Mouse (Mus musculus) embryonic facial prominence, embryonic 15.5 days (tissue): ENCODE results near the gene Supt4a. TPM values are rescaled to one million over a fixed set of nuclear protein-coding genes. Genes with fewer than 3 reads are reported as not detected.

ENCODE experiments used
- ATAC-seq: fragments of 200-750 bp; cut with Nextera tagmentation; 2 replicates; pipeline ENCODE4 v1.8.0; 2017; ENCODE audit warnings: low read depth, moderate TSS enrichment; ENCODE audit not compliant: insufficient number of reproducible peaks, low FRiP score, low TSS enrichment
- H3K27ac ChIP-seq: fragments of 300-500 bp; sonication (generic); replicated peaks from 2 replicates; pipeline ENCODE4 v1.5.1; 2015; ENCODE audit warnings: mild to moderate bottlenecking, inconsistent platforms
- H3K27me3 ChIP-seq: fragments of 300-500 bp; sonication (generic); 2 replicates; pipeline ENCODE4 v1.6.1; 2015; ENCODE audit warnings: inconsistent platforms
- H3K36me3 ChIP-seq: fragments of 300-500 bp; sonication (generic); 2 replicates; pipeline ENCODE4 v1.6.1; 2015; ENCODE audit warnings: mild to moderate bottlenecking, inconsistent platforms
- H3K4me1 ChIP-seq: fragments of 300-500 bp; sonication (generic); 2 replicates; pipeline ENCODE4 v1.6.1; 2015; ENCODE audit warnings: inconsistent platforms
- H3K4me2 ChIP-seq: fragments of 300-500 bp; sonication (generic); replicated peaks from 2 replicates; pipeline ENCODE4 v1.6.1; 2015; ENCODE audit warnings: mild to moderate bottlenecking, inconsistent platforms
- H3K4me3 ChIP-seq: fragments of 300-500 bp; sonication (generic); replicated peaks from 2 replicates; pipeline ENCODE4 v1.5.1; 2015; ENCODE audit warnings: mild to moderate bottlenecking, inconsistent platforms
- H3K9ac ChIP-seq: fragments of 300-500 bp; sonication (generic); 2 replicates; pipeline ENCODE4 v1.6.1; 2015; ENCODE audit warnings: inconsistent platforms
- H3K9me3 ChIP-seq: fragments of 300-500 bp; sonication (generic); replicated peaks from 2 replicates; pipeline ENCODE4 v1.6.1; 2016; ENCODE audit warnings: inconsistent platforms
- WGBS: fragments of 180-500 bp; shearing (Covaris S2); methylation state at CpG from one replicate; pipeline ENCODE4 v1.1.7; 2015; 5-methylcytosine and 5-hydroxymethylcytosine counted together
- polyA plus RNA-seq: library from polyadenylated mRNA; unstranded; fragments of >200 nt; fragmentation: Nextera tagmentation; extraction: Ambion mirVana; gene quantifications from 2 replicates; pipeline ENCODE4 v1.2.1, GENCODE M21; 2015

The Supt4a gene
- polyA plus RNA-seq, 1 experiment from 2014 or later: 165 TPM

- no peak overlapping the region for H3K9ac ChIP-seq
- H3K9me3 ChIP-seq: no peaks in the 10 kb centered on the region
- no peaks in the 10 kb centered on the region for H3K27me3 ChIP-seq
- H3K4me1 ChIP-seq: peaks cover 15% of the 10 kb centered on the region
- H3K4me3 ChIP-seq: no peak overlapping the region
- H3K36me3 ChIP-seq: no peaks in the 10 kb centered on the region
- 23% methylated on average over 6 of the region's 6 CpGs for WGBS
- ATAC-seq: peak; percentile 67; the same call in 1 of the 2 replicates
- 0 out of 2 replicates have a peak overlapping the region, but pooled peaks have one; percentile 3 for H3K4me2 ChIP-seq
- peak overlapping the region; percentile 59 for H3K27ac ChIP-seq
These were observed 11.3 kb upstream of the Supt4a start for GRCm38 (mm10) chr11:87725964-87726562.

GRCm38 (mm10) chr11:87727021-87727420, 10.3 kb upstream of the Supt4a start:
- H3K27me3 ChIP-seq: no peaks in the 10 kb centered on the region
- H3K4me2 ChIP-seq: no peak overlapping the region
- H3K36me3 ChIP-seq: no peaks in the 10 kb centered on the region
- H3K9ac ChIP-seq: no peak overlapping the region
- peaks cover 15% of the 10 kb centered on the region for H3K4me1 ChIP-seq
- 46% methylated on average over 11 of the region's 11 CpGs for WGBS
- no peak overlapping the region for H3K4me3 ChIP-seq
- no peak for ATAC-seq
- H3K9me3 ChIP-seq: no peaks in the 10 kb centered on the region
- H3K27ac ChIP-seq: 0 out of 2 replicates have a peak overlapping the region, but pooled peaks have one; percentile 59

- Histone ChIP-seq H3K4me1 (peaks cover 15% of the 10 kb centered on the region), H3K4me3 (no peak overlapping the region), H3K9ac (no peak overlapping the region), H3K9me3 (no peaks in the 10 kb centered on the region), H3K4me2 (no peak overlapping the region), H3K36me3 (no peaks in the 10 kb centered on the region), H3K27ac (no peak overlapping the region), H3K27me3 (no peaks in the 10 kb centered on the region)
- no peak for ATAC-seq
- 49% methylated on average over 4 of the region's 4 CpGs for WGBS
These were observed 9.9 kb upstream of the Supt4a start for GRCm38 (mm10) chr11:87727471-87727870.

- WGBS: 61% methylated on average over 18 of the region's 18 CpGs
- no peaks in the 10 kb centered on the region for H3K27me3 ChIP-seq
- no peak overlapping the region for H3K27ac ChIP-seq
- no peak overlapping the region for H3K4me3 ChIP-seq
- no peak overlapping the region for H3K9ac ChIP-seq
- no peak for ATAC-seq
- no peak overlapping the region for H3K4me2 ChIP-seq
- peaks cover 15% of the 10 kb centered on the region for H3K4me1 ChIP-seq
- H3K36me3 ChIP-seq: no peaks in the 10 kb centered on the region
- no peaks in the 10 kb centered on the region for H3K9me3 ChIP-seq
These were observed 8.3 kb upstream of the Supt4a start for GRCm38 (mm10) chr11:87728850-87729592.

- 80% methylated on average over 13 of the region's 13 CpGs for WGBS
- H3K4me1 ChIP-seq: peaks cover 15% of the 10 kb centered on the region
These were observed 7.7 kb upstream of the Supt4a start for GRCm38 (mm10) chr11:87729593-87730185.

GRCm38 (mm10) chr11:87730652-87731310, 6.6 kb upstream of the Supt4a start:
- 72% methylated on average over 10 of the region's 10 CpGs for WGBS
- Histone ChIP-seq H3K36me3 (no peaks in the 10 kb centered on the region), H3K9me3 (no peaks in the 10 kb centered on the region), H3K4me1 (peaks cover 10% of the 10 kb centered on the region), H3K9ac (no peak overlapping the region), H3K4me2 (no peak overlapping the region), H3K27ac (no peak overlapping the region), H3K27me3 (no peaks in the 10 kb centered on the region), H3K4me3 (no peak overlapping the region)
- ATAC-seq: no peak

More at GRCm38 (mm10) chr11:87729593-87730185, 7.7 kb upstream of the Supt4a start:
- Histone ChIP-seq H3K4me2 (no peak overlapping the region), H3K36me3 (no peaks in the 10 kb centered on the region), H3K4me3 (no peak overlapping the region), H3K27me3 (no peaks in the 10 kb centered on the region), H3K27ac (no peak overlapping the region), H3K9ac (no peak overlapping the region), H3K9me3 (no peaks in the 10 kb centered on the region)
- no peak for ATAC-seq

- Histone ChIP-seq H3K36me3 (no peaks in the 10 kb centered on the region; the same call in 1 of the 2 replicates), H3K9ac (no peak overlapping the region), H3K4me3 (no peak overlapping the region), H3K4me2 (no peak overlapping the region), H3K27ac (no peak overlapping the region), H3K4me1 (peaks cover 13% of the 10 kb centered on the region), H3K9me3 (no peaks in the 10 kb centered on the region), H3K27me3 (no peaks in the 10 kb centered on the region)
- 53% methylated on average over 5 of the region's 5 CpGs for WGBS
- ATAC-seq: no peak
These were observed 3.0 kb upstream of the Supt4a start for GRCm38 (mm10) chr11:87734346-87734745.

GRCm38 (mm10) chr11:87735691-87736090, 1.7 kb upstream of the Supt4a start:
- ATAC-seq: no peak
- Histone ChIP-seq H3K27ac (0 out of 2 replicates have a peak overlapping the region, but pooled peaks have one; percentile 92), H3K27me3 (no peaks in the 10 kb centered on the region), H3K36me3 (peaks cover 12% of the 10 kb centered on the region), H3K9me3 (no peaks in the 10 kb centered on the region), H3K9ac (no peak overlapping the region), H3K4me1 (peaks cover 13% of the 10 kb centered on the region), H3K4me3 (no peak overlapping the region), H3K4me2 (no peak overlapping the region)
- WGBS: 82% methylated on average over 6 of the region's 6 CpGs

- peak; percentile 73 for ATAC-seq
- Histone ChIP-seq H3K36me3 (peaks cover 20% of the 10 kb centered on the region), H3K4me2 (peak overlapping the region; percentile 79), H3K9ac (peak overlapping the region; percentile 73), H3K9me3 (no peaks in the 10 kb centered on the region), H3K4me1 (peaks cover 13% of the 10 kb centered on the region), H3K27me3 (no peaks in the 10 kb centered on the region), H3K27ac (peak overlapping the region; percentile 92), H3K4me3 (peak overlapping the region; percentile 92)
- WGBS: under 1% methylated on average over 31 of the region's 31 CpGs
These were observed 661 bp upstream of the Supt4a start for GRCm38 (mm10) chr11:87736647-87737134.

GRCm38 (mm10) chr11:87743691-87744090, 6.3 kb downstream of the Supt4a start:
- peaks cover 48% of the 10 kb centered on the region for H3K36me3 ChIP-seq
- no peak overlapping the region for H3K27ac ChIP-seq
- no peak overlapping the region for H3K4me2 ChIP-seq
- no peak overlapping the region for H3K4me3 ChIP-seq
- 98% methylated on average over 3 of the region's 3 CpGs for WGBS
- ATAC-seq: no peak
- no peak overlapping the region for H3K9ac ChIP-seq
- no peaks in the 10 kb centered on the region for H3K9me3 ChIP-seq
- H3K4me1 ChIP-seq: no peaks in the 10 kb centered on the region
- no peaks in the 10 kb centered on the region for H3K27me3 ChIP-seq

- Histone ChIP-seq H3K4me2 (no peak overlapping the region), H3K9me3 (no peaks in the 10 kb centered on the region), H3K27ac (no peak overlapping the region), H3K4me3 (no peak overlapping the region), H3K36me3 (peaks cover 43% of the 10 kb centered on the region), H3K9ac (no peak overlapping the region), H3K4me1 (0 out of 2 replicates have a peak, but pooled peaks cover 5% of the 10 kb centered on the region), H3K27me3 (no peaks in the 10 kb centered on the region)
- ATAC-seq: no peak
- WGBS: 79% methylated on average over 4 of the region's 4 CpGs
These were observed 7.6 kb downstream of the Supt4a start for GRCm38 (mm10) chr11:87744964-87745363.
